Mouse (Mus musculus): Measurements from ENCODE around the gene Sirt6. TPM values are rescaled to one million over a fixed set of nuclear protein-coding genes. Genes with fewer than 3 reads are reported as not detected.
"Not testable (repeated sequence)": the region's sequence is repeated elsewhere in the genome, so short reads cannot be mapped to it uniquely, and the experiment has no call there.

Sirt6 gene
- polyA plus RNA-seq (2015; fragmentation: Nextera tagmentation; extraction: Ambion mirVana): 4.5 and 6.1 TPM in 2 replicates

DNA sequence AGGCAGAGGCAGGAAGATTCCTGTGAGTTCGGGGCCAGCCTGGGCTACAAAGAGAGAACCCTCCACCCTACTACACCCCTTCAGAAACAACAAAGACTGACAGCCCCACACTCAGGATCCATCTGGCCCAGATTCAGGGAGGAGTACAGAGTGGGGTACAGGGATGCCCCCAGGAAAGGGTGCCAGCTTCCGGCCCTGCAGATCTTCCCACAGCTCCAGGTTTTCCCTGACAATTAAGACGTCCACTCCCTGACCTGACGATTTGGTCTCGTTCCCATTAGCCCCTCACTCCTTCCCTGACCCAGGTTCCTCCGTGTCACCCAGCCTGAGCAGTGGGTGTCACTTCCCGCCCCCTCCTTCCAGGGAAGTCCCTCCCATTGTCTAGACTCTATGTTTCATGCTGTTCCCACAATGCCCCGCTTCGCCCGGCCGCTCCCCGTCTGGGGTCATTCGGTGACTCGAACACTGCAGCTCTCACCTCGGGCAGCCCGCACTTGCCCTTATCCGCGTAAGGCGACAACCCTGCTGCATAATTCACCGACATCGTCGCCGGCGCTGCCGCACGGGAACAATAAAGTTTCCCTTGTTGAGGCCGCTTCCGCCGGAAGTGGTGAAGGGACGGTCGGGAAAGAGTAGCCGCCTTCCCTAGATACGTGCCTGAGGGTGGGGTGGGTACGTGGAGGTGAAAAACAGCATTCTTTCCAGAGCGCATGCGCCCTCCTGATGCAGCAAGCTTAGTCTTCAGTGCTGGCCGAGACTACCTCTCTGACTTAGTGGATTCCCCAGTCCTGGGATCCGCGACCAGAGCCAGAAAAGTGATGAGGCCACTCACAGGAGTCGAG, at the start of gene Sirt6:
Sirt6 (minus strand) TSS at position 804 of the 842 bp plus-strand sequence.
- H3K9me3 ChIP-seq (ENCODE audit: low read length): no peaks in the 10 kb centered on the region

GRCm38 (mm10) chr10:81656174-81656573, 28.6 kb upstream of the Sirt6 start:
- H3K4me1 ChIP-seq (ENCODE audit: insufficient read depth): no peaks in the 10 kb centered on the region
- ATAC-seq (no peak), DNase-seq (no peak)
- no peak overlapping the region for H3K4me2 ChIP-seq (ENCODE audit: low read depth, low read length)
- no peak overlapping the region for H3K9ac ChIP-seq (replicated peaks)
- H3K36me3 ChIP-seq (replicated peaks; ENCODE audit: insufficient read depth, low read length): peaks cover 6% of the 10 kb centered on the region; the same call in 1 of the 2 replicates
- no peak overlapping the region for H3K27ac ChIP-seq (ENCODE audit: low read depth)
- no peaks in the 10 kb centered on the region for H3K27me3 ChIP-seq (ENCODE audit: insufficient read depth, low read length)
- peaks cover 38% of the 10 kb centered on the region for H3K9me3 ChIP-seq (ENCODE audit: low read length)
- no peak overlapping the region for H3K4me3 ChIP-seq (ENCODE audit: low read depth, low read length)
- WGBS (ENCODE audit: insufficient replicate concordance): 97% methylated on average over 2 of the region's 2 CpGs
- TF ChIP-seq CTCF (IDR thresholded peaks at IDR 0.05; ENCODE audit: low read depth): no peak
- TF ChIP-seq EP300 (IDR thresholded peaks at IDR 0.05; ENCODE audit: low read depth): no peak

More for the DNA sequence above, at the start of gene Sirt6:
- TF ChIP-seq EP300 (IDR thresholded peaks at IDR 0.05; ENCODE audit: low read depth): peak; percentile 91
- TF ChIP-seq CTCF (IDR thresholded peaks at IDR 0.05; ENCODE audit: low read depth): no peak
- ATAC-seq (peak; percentile 96), DNase-seq (peak; percentile 90)
- peak within 1 kb of the TSS; percentile 80 for H3K4me3 ChIP-seq (ENCODE audit: low read depth, low read length)
- peaks cover 10% of the 10 kb centered on the region; the same call in 1 of the 2 replicates for H3K36me3 ChIP-seq (replicated peaks; ENCODE audit: insufficient read depth, low read length)
- 3% methylated on average over 40 of the region's 40 CpGs for WGBS (ENCODE audit: insufficient replicate concordance)
- H3K27me3 ChIP-seq (ENCODE audit: insufficient read depth, low read length): no peaks in the 10 kb centered on the region
- peak within 1 kb of the TSS; percentile 91 for H3K27ac ChIP-seq (ENCODE audit: low read depth)
- H3K9ac ChIP-seq (replicated peaks): peak within 1 kb of the TSS; percentile 73
- H3K4me1 ChIP-seq (ENCODE audit: insufficient read depth): peaks cover 17% of the 10 kb centered on the region
- H3K4me2 ChIP-seq (ENCODE audit: low read depth, low read length): peak within 1 kb of the TSS; percentile 93

GRCm38 (mm10) chr10:81655178-81655577, 27.6 kb upstream of the Sirt6 start:
- no peak overlapping the region for H3K27ac ChIP-seq (ENCODE audit: low read depth)
- H3K4me1 ChIP-seq (ENCODE audit: insufficient read depth): peaks cover 3% of the 10 kb centered on the region; the same call in 1 of the 2 replicates
- H3K4me2 ChIP-seq (ENCODE audit: low read depth, low read length): no peak overlapping the region
- no peak overlapping the region for H3K9ac ChIP-seq (replicated peaks)
- peaks cover 38% of the 10 kb centered on the region for H3K9me3 ChIP-seq (ENCODE audit: low read length)
- H3K36me3 ChIP-seq (replicated peaks; ENCODE audit: insufficient read depth, low read length): peaks cover 6% of the 10 kb centered on the region; the same call in 1 of the 2 replicates
- DNase-seq (peak; percentile 9), ATAC-seq (no peak)
- WGBS (ENCODE audit: insufficient replicate concordance): 91% methylated on average over 10 of the region's 10 CpGs
- TF ChIP-seq EP300 (IDR thresholded peaks at IDR 0.05; ENCODE audit: low read depth) (no peak), CTCF (IDR thresholded peaks at IDR 0.05; ENCODE audit: low read depth) (no peak)
- H3K4me3 ChIP-seq (ENCODE audit: low read depth, low read length): no peak overlapping the region
- no peaks in the 10 kb centered on the region for H3K27me3 ChIP-seq (ENCODE audit: insufficient read depth, low read length)

DNA sequence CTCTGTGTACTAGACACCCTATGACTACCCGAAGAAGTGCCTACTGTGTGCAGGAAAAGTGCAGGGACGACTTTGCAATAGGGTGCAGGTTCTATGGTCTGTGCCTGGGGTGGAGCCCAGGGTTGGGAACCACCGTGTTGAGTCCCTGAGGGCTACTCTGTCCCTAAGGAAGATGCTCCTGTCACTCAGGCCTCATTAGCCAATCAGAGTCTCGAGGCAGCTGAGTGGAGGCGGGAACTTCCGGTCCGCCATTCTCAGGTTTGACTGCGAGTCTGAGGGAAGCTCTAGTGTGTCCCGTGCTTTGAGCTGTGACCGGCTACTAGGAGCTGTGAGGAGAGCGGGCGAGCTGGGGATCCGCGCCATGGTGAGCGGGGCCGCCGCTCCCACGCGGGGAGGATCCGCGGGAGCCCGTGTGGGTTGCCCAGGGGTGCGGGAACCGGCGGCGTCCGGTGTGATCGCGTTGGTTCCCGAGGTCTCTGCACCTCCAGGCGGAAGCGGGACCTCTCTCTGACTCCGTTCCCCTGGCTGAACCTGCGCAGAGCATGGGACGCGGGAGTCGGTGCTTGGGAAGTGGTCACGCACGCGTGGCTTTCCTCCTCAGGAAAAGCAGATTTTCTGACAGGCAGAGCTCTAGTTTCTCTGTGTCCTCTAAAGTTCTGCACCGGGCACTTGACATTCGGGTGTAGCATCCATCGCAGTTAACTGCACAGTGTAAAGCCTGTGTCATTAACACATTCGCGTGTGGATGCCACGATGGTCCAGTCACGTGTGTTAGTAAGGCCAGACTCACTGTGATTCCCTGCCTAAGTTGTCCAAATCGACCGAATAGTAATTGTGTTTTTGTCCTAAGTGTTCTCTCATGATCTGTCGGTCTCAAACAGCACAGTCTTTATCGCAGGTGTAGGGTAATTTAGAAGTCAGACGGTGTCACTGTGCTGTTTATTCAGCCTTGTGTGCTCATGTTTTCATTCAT, 21.5 kb upstream of the Sirt6 start, which contains the start of gene Gm10778:
Gm10778 (plus strand) TSS at position 257 of the 973 bp plus-strand sequence.
- ATAC-seq (peak; percentile 95), DNase-seq (peak; percentile 91)
- H3K9me3 ChIP-seq (ENCODE audit: low read length); H3K27me3 ChIP-seq (ENCODE audit: insufficient read depth, low read length); H3K36me3 ChIP-seq (replicated peaks; ENCODE audit: insufficient read depth, low read length); H3K4me1 ChIP-seq (ENCODE audit: insufficient read depth): not testable (repeated sequence)
- 3% methylated on average over 24 of the region's 52 CpGs for WGBS (ENCODE audit: insufficient replicate concordance)
- Histone ChIP-seq H3K4me2 (ENCODE audit: low read depth, low read length) (peak within 1 kb of the TSS; percentile 63), H3K27ac (ENCODE audit: low read depth) (peak within 1 kb of the TSS; percentile 88), H3K4me3 (ENCODE audit: low read depth, low read length) (peak within 1 kb of the TSS; percentile 65), H3K9ac (replicated peaks) (peak within 1 kb of the TSS; percentile 83)

GRCm38 (mm10) chr10:81646015-81646555, 18.5 kb upstream of the Sirt6 start:
- H3K27ac ChIP-seq (ENCODE audit: low read depth): no peak overlapping the region
- H3K36me3 ChIP-seq (replicated peaks; ENCODE audit: insufficient read depth, low read length): no peaks in the 10 kb centered on the region
- peaks cover 24% of the 10 kb centered on the region for H3K4me1 ChIP-seq (ENCODE audit: insufficient read depth)
- H3K9me3 ChIP-seq (ENCODE audit: low read length): no peaks in the 10 kb centered on the region
- no peak overlapping the region for H3K9ac ChIP-seq (replicated peaks)
- 78% methylated on average over 7 of the region's 7 CpGs for WGBS (ENCODE audit: insufficient replicate concordance)
- H3K27me3 ChIP-seq (ENCODE audit: insufficient read depth, low read length): no peaks in the 10 kb centered on the region
- ATAC-seq: no peak
- H3K4me2 ChIP-seq (ENCODE audit: low read depth, low read length): no peak overlapping the region
- H3K4me3 ChIP-seq (ENCODE audit: low read depth, low read length): no peak overlapping the region
- TF ChIP-seq CTCF (IDR thresholded peaks at IDR 0.05; ENCODE audit: low read depth): no peak
- no peak for TF ChIP-seq EP300 (IDR thresholded peaks at IDR 0.05; ENCODE audit: low read depth)
- peak; percentile 8 for DNase-seq
